Mouse (Mus musculus) stomach, postnatal 0 days (tissue): ENCODE measurements around the gene Acox2.

Experiments
- CTCF ChIP-seq: IDR thresholded peaks from 2 replicates; pipeline ENCODE4 v1.5.1; 2016; ENCODE audit warnings: antibody characterized with exemption, low read depth, mild to moderate bottlenecking, moderate library complexity
- EP300 ChIP-seq: optimal IDR thresholded peaks from 2 replicates; pipeline ENCODE3; 2016; ENCODE audit warnings: antibody characterized with exemption

DNA sequence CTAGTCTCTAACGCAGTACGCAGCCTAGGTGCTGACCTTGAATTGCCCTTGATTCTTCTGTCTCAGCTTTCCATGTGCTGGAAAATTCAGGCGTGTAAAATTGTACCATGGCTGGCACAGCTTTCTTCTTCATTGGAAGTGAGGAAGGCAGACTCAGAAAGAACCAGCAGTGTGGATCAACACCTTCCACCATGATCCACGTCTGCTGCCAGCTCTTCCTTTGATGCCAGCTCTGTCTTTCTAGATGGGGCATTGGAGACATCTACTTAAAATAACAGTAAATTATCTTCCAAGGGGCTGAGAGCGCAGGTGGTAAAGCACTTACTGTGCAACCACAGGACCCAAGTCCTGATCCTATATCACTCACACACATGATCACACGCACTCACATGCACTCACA lies 66.4 kb downstream of the Acox2 start:
- no peak for TF ChIP-seq CTCF
- TF ChIP-seq EP300, result no peak
